Mouse (Mus musculus): ENCODE data around the gene Msx1. TPM values are rescaled to one million over a fixed set of nuclear protein-coding genes. Genes with fewer than 3 reads are reported as not detected.
"Not testable (repeated sequence)": the region's sequence is repeated elsewhere in the genome, so short reads cannot be mapped to it uniquely, and the experiment has no call there.

Msx1 gene
- 1 to 10 TPM; 1.9 to 2.5 TPM for total RNA-seq (2021)
- long read RNA-seq, experiment 1, transcript Msx1-201 (2 exons, 1,935 nt): major isoform, 11 of 14 reads
- long read RNA-seq, experiment 1, partial matches to known transcripts: 0 of 14 reads
- long read RNA-seq, experiment 1, other reads (novel, unspliced or antisense): 1 of 14 reads
- long read RNA-seq, experiment 2, transcript Msx1-201 (2 exons, 1,935 nt): major isoform, 8 of 9 reads
- long read RNA-seq, experiment 2, partial matches to known transcripts: 0 of 9 reads
- long read RNA-seq, experiment 2, other reads (novel, unspliced or antisense): 1 of 9 reads

- peak; percentile 90 for DNase-seq
Observed at GRCm38 (mm10) chr5:37824461-37824795, at the start of gene Msx1. Msx1 (minus strand) TSS chr5:37824583.

GRCm38 (mm10) chr5:37865471-37865870 is 41.1 kb upstream of the Msx1 start:
- no peak for DNase-seq

DNA sequence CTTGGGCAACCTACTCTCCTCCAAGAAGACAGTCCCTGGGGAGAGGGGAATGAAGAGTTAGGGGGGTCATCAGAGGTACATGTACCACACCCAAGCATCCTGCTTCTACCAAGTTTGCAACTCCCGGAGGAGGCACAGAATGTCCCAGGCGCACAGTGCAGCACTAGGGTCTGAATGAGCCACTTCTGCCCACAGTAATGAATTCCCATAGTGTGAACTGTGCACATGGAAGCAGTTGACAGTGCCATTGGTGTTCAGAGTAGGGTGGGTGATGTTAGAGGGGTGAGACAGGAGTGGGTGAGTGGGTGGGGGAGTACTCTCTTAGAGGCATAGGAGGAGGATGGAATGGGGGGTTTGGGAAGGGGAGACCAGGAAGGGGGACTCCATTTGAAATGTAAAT is 39.9 kb upstream of the Msx1 start:
- no peak for DNase-seq

- no peak for DNase-seq
Observed at GRCm38 (mm10) chr5:37860846-37861245, 36.5 kb upstream of the Msx1 start.

GRCm38 (mm10) chr5:37860151-37860721 is 35.9 kb upstream of the Msx1 start:
- peak; percentile 13 for DNase-seq

DNA sequence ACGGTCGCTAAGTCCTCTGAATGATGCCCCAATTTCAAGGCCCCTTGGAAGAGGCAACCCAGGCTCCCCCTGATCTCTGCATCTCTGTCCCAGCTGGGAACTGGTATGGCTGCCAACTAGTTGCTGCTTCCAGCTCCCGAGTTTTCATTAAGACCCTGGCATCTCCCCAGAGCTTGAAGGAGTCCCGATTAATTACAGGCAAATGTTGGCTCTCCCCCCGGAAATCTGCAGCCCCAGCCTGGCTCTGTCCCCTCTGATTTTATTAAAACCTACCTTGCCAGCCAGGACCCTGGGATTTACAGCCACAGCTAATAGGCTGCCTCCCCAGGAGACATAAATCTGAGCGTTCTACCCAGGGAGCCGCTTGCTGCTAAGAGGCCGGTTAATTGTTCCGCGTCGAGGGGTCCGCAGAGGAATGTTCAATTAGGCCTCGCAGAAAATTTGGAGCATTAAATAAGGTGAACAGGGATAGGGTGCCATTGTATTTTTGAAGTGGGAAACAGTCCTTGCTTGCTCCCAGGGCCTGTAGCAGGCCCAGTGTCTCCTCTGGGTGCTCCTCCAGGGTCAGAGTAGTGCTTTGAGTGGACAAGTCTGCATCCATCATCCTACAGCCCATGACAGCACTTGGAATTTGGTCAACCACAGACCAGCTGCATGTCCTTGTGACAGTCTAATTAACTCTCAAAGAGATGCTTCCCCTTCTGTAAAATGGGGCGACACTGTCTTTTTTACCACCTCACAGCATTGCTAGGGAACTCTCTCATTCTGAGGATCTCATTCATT is 33.6 kb upstream of the Msx1 start:
- no peak for DNase-seq

- DNase-seq: no peak
Observed at GRCm38 (mm10) chr5:37856057-37856456, 31.7 kb upstream of the Msx1 start.

DNA sequence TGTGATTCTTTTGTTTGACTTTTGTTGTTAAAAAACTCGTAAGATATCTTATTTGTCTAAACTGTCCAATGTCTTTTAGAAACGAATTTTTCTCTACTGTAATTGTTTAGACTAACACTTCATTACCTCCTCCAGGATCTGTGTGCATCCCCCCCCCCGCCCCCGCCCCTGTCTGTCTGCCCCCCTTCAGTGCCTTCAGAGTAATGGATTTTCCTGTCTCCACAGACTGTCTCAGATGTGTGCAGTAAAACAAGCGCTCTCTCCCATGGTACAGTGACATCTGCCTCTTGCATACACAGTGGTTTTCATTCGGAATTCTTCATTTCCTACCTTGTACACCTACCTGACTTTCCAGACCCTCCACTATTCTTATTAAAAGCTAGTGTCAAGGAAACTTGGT is 29.9 kb upstream of the Msx1 start:
- DNase-seq: no peak

DNA sequence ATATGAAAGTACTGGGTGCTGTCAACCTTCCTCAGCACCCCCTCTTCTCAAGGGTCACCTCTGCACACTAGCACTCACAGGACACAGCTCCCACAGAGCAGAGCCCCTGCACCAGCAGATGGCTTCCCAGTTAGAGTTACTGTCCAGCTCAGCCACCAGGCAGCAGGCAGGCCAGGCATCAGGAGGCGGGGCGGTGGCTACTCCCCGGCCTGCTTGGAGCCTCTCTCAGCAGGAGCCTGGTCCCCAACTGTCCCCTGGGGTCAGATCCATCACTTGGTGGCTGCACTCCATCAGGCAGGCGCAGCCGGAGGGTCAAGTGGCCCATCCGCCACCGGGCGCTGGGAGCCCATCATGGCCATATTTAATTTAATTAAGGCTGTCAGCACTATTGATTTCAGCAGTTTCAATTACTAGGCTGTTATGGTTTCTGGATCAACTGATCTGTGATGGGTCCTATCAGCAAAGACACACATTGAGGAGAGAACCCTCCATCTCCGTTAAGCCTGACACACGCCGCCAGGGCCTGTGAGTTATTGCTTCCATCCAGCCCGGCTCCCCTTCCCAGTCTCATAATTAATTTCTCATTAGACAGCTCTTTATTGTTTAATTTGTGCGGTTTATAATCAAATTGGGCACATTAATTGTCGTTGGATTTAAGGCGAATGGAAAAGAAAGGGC is 27.1 kb upstream of the Msx1 start:
- no peak for DNase-seq

GRCm38 (mm10) chr5:37848991-37849719 is 24.8 kb upstream of the Msx1 start:
- no peak for DNase-seq

GRCm38 (mm10) chr5:37836267-37836646 is 11.9 kb upstream of the Msx1 start:
- no peak for DNase-seq

GRCm38 (mm10) chr5:37835590-37836266 is 11.3 kb upstream of the Msx1 start:
- no peak for DNase-seq

GRCm38 (mm10) chr5:37832766-37833165 is 8.4 kb upstream of the Msx1 start:
- no peak for DNase-seq

DNA sequence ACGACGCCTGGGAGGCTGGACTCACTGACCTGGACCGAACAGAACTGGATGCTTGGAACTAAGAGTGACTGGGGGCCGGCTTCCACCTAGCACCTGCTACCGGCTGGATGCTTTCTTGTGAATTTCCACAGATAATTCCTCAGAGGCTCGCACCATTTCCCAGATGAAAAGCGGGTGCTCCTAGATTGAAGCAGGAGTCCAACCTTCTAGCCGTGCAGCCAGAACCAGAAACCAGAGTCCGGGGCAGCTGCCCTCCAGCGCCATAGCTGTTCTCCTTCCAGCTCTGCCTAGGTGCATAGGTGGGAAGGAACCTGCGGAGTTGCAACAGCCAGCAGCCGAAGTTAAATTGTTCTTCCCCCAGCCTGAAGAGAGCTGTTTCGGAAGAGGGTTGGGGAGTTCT is 7.6 kb upstream of the Msx1 start:
- DNase-seq: no peak

- not testable (repeated sequence) for DNase-seq
Observed at GRCm38 (mm10) chr5:37830436-37830835, 6.1 kb upstream of the Msx1 start.

GRCm38 (mm10) chr5:37829926-37830325 is 5.5 kb upstream of the Msx1 start:
- DNase-seq: no peak

DNA sequence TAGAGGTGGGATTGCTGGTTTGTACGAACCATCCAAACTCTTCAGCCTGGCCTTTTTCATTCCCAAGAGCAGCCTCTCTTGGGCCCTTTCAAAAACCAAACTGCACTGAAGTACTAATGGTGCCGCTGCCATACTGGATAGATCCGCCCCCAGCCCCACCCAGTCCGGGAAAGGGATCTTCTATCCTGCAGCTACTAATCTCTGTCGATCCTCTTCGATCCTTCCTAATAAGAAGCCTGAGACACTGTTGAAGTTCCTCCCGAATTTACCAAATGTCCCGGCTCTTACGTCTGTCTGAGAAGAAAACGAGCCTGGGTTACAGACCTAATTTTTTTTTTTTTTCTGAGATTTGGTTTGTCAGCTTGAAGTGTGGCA is 4.9 kb upstream of the Msx1 start:
- no peak for DNase-seq

GRCm38 (mm10) chr5:37828591-37829295 is 4.4 kb upstream of the Msx1 start:
- no peak for DNase-seq

- DNase-seq: no peak
Observed at GRCm38 (mm10) chr5:37828001-37828400, 3.6 kb upstream of the Msx1 start.

DNA sequence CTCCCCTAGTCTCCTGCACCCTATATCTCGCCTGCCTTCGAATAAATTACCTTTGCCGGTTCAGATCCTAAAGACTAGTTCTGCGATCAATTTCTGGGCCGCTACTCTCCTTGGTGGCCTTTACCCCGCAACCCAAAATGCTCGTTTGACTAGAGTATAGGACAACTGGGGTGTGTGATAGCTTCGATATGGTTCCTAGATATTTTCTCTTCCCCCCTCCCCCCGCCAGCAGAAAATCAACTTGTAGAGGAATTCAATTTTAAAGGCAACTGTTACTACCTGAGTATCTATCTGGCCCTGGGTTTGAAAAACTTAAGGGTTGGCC is 3.2 kb upstream of the Msx1 start:
- DNase-seq: no peak

Data from adrenal gland, postnatal 10 days (tissue).